Mouse (Mus musculus): ENCODE data around the gene Ccdc171. TPM values are rescaled to one million over a fixed set of nuclear protein-coding genes. Genes with fewer than 3 reads are reported as not detected.

Ccdc171 gene
- polyA plus RNA-seq, 1 experiment from 2014 or later = 1.4 TPM

DNA sequence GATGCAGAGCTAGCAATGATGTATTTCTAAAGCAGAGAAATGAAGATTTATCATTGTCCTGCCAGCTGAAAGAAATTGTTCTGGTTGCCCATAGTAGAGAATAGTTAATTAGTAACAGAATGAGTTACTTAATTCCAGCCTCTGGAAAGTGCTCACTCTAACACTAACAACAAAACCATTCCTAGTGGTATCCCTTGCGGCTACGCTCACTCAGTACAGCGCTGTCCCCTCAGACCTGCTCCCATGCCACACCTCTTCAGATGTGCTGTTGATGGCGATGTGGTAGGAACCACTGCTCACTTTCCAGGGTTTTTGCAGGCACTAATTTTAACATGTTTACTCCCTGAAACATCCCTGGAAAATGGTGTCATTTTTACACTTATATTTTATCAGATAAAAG lies 126.1 kb downstream of the Ccdc171 start:
- WGBS = 92% methylated on average over 4 of the region's 4 CpGs
- no peaks in the 10 kb centered on the region for H3K9me3 ChIP-seq (ENCODE audit: control insufficient read depth, low read length)
- ATAC-seq (ENCODE audit: low FRiP score, low TSS enrichment) (no peak), DNase-seq (ENCODE audit: low spot score) (no peak)
- H3K4me1 ChIP-seq (replicated peaks; ENCODE audit: control insufficient read depth, insufficient read depth) = no peaks in the 10 kb centered on the region
- no peak overlapping the region for H3K4me3 ChIP-seq (ENCODE audit: low read depth, low read length)
- TF ChIP-seq EP300 (optimal IDR thresholded peaks at IDR 0.05) = no peak
- no peak for TF ChIP-seq CTCF (IDR thresholded peaks at IDR 0.05; ENCODE audit: low read depth)
- no peak overlapping the region for H3K27ac ChIP-seq (replicated peaks)
- no peaks in the 10 kb centered on the region for H3K36me3 ChIP-seq (ENCODE audit: control insufficient read depth, insufficient read depth, low read length)
- no peak overlapping the region for H3K4me2 ChIP-seq (replicated peaks; ENCODE audit: low read depth)
- H3K9ac ChIP-seq (ENCODE audit: low read length) = no peak overlapping the region
- H3K27me3 ChIP-seq (ENCODE audit: control insufficient read depth, insufficient read depth, low read length) = no peaks in the 10 kb centered on the region

DNA sequence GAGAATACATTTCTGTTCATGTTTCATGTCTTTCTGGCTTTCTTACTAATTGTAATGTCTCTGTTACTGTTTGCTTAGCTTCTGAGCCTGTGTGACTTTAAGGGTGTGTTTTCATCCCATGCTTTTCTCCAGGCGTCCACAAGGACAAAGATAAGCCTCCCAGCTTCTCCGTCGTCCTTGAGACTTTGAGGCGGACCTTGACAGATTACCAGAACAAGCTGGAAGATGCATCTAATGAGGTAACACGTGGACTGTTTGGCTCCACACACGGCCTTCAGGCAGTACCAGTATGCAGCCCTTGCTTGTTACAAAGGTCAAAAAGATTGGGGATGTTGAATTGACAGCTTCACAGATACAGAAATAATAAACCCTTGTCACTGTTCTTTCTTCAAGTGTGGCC lies 130.1 kb downstream of the Ccdc171 start:
- no peaks in the 10 kb centered on the region for H3K4me1 ChIP-seq (replicated peaks; ENCODE audit: control insufficient read depth, insufficient read depth)
- H3K4me3 ChIP-seq (ENCODE audit: low read depth, low read length) = no peak overlapping the region
- no peak overlapping the region for H3K9ac ChIP-seq (ENCODE audit: low read length)
- ATAC-seq (ENCODE audit: low FRiP score, low TSS enrichment) (peak; percentile 32; the same call in 1 of the 2 replicates), DNase-seq (ENCODE audit: low spot score) (no peak)
- TF ChIP-seq EP300 (optimal IDR thresholded peaks at IDR 0.05) (no peak), CTCF (IDR thresholded peaks at IDR 0.05; ENCODE audit: low read depth) (no peak)
- no peaks in the 10 kb centered on the region for H3K36me3 ChIP-seq (ENCODE audit: control insufficient read depth, insufficient read depth, low read length)
- no peak overlapping the region for H3K27ac ChIP-seq (replicated peaks)
- H3K9me3 ChIP-seq (ENCODE audit: control insufficient read depth, low read length) = no peaks in the 10 kb centered on the region
- 29% methylated on average over 6 of the region's 6 CpGs for WGBS
- no peaks in the 10 kb centered on the region for H3K27me3 ChIP-seq (ENCODE audit: control insufficient read depth, insufficient read depth, low read length)
- no peak overlapping the region for H3K4me2 ChIP-seq (replicated peaks; ENCODE audit: low read depth)

DNA sequence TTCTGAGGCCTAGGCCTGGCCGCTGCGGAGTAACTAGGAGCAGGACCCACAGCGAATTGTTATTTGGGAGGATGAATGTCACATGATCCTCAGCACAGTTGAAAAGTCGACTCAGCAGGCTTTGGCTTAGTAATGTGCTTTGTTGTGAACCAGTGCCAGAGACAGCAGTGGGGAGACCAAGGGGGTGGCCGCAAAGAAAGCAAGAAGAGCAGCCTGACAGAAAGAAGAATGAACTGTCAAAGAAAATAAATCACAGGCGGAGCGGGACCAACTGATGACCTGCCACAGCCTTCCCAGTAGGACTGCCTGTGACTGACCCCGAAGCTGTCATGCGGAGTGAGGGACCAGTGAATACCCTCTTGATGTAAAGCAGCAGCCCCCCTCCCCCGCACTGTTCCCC lies 131.2 kb downstream of the Ccdc171 start:
- Histone ChIP-seq H3K9ac (ENCODE audit: low read length) (no peak overlapping the region), H3K27ac (replicated peaks) (no peak overlapping the region), H3K27me3 (ENCODE audit: control insufficient read depth, insufficient read depth, low read length) (no peaks in the 10 kb centered on the region), H3K4me2 (replicated peaks; ENCODE audit: low read depth) (peak overlapping the region; percentile 12), H3K4me1 (replicated peaks; ENCODE audit: control insufficient read depth, insufficient read depth) (no peaks in the 10 kb centered on the region), H3K4me3 (ENCODE audit: low read depth, low read length) (no peak overlapping the region), H3K9me3 (ENCODE audit: control insufficient read depth, low read length) (no peaks in the 10 kb centered on the region), H3K36me3 (ENCODE audit: control insufficient read depth, insufficient read depth, low read length) (no peaks in the 10 kb centered on the region)
- TF ChIP-seq EP300 (optimal IDR thresholded peaks at IDR 0.05) (no peak), CTCF (IDR thresholded peaks at IDR 0.05; ENCODE audit: low read depth) (no peak)
- ATAC-seq (ENCODE audit: low FRiP score, low TSS enrichment) (peak; percentile 53; the same call in 1 of the 2 replicates), DNase-seq (ENCODE audit: low spot score) (no peak)
- WGBS = 32% methylated on average over 10 of the region's 10 CpGs

DNA sequence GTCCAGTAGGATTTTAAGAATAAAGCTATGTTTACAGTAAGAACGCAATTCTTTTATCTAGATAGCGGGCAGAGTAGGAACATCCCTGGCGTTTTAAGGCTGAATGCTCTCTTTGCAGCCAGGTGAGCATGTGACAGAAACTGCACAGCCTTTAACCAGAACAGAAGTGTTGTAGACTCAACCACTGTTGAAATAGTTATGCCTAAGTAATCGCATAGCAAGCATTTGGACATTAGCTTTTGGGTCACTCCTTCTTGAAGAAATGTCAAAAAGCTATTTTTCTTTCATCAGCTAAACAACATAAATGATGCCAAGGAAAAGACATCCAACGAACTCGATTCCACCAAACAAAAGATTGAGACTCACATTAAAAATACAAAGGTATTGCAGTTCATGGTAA lies 131.7 kb downstream of the Ccdc171 start:
- Histone ChIP-seq H3K27me3 (ENCODE audit: control insufficient read depth, insufficient read depth, low read length) (no peaks in the 10 kb centered on the region), H3K27ac (replicated peaks) (no peak overlapping the region), H3K36me3 (ENCODE audit: control insufficient read depth, insufficient read depth, low read length) (no peaks in the 10 kb centered on the region), H3K4me1 (replicated peaks; ENCODE audit: control insufficient read depth, insufficient read depth) (no peaks in the 10 kb centered on the region), H3K9ac (ENCODE audit: low read length) (no peak overlapping the region), H3K4me3 (ENCODE audit: low read depth, low read length) (no peak overlapping the region), H3K9me3 (ENCODE audit: control insufficient read depth, low read length) (no peaks in the 10 kb centered on the region), H3K4me2 (replicated peaks; ENCODE audit: low read depth) (peak overlapping the region; percentile 12; the same call in 1 of the 2 replicates)
- DNase-seq (ENCODE audit: low spot score) (no peak), ATAC-seq (ENCODE audit: low FRiP score, low TSS enrichment) (no peak)
- TF ChIP-seq EP300 (optimal IDR thresholded peaks at IDR 0.05) = no peak
- no peak for TF ChIP-seq CTCF (IDR thresholded peaks at IDR 0.05; ENCODE audit: low read depth)
- 38% methylated on average over 6 of the region's 6 CpGs for WGBS

DNA sequence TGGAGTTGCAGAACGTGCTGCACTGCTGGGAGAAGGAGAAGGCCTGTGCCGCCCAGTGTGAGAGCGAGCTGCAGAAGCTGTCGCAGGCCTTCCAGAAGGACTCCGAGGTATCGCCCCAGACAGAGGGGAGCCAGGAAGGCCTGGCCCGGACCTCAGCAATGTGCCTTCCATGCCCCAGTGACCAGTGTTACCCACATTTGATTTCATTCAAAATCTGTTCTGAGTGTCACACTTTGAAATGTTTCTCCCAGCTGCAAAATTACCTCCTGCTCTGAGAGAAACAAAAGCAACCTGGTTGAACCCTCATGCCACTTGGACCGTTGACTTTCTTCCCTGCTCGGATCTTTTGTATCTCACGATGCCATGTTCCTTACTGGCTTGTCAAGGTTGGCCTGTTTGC lies 133.1 kb downstream of the Ccdc171 start:
- DNase-seq (ENCODE audit: low spot score) = no peak
- H3K27ac ChIP-seq (replicated peaks) = no peak overlapping the region
- 90% methylated on average over 10 of the region's 10 CpGs for WGBS
- no peak overlapping the region; the same call in 1 of the 2 replicates for H3K9ac ChIP-seq (ENCODE audit: low read length)
- no peaks in the 10 kb centered on the region for H3K9me3 ChIP-seq (ENCODE audit: control insufficient read depth, low read length)
- no peaks in the 10 kb centered on the region for H3K36me3 ChIP-seq (ENCODE audit: control insufficient read depth, insufficient read depth, low read length)
- H3K4me1 ChIP-seq (replicated peaks; ENCODE audit: control insufficient read depth, insufficient read depth) = no peaks in the 10 kb centered on the region
- TF ChIP-seq EP300 (optimal IDR thresholded peaks at IDR 0.05) (no peak), CTCF (IDR thresholded peaks at IDR 0.05; ENCODE audit: low read depth) (no peak)
- ATAC-seq (ENCODE audit: low FRiP score, low TSS enrichment) = no peak
- no peaks in the 10 kb centered on the region for H3K27me3 ChIP-seq (ENCODE audit: control insufficient read depth, insufficient read depth, low read length)
- H3K4me2 ChIP-seq (replicated peaks; ENCODE audit: low read depth) = no peak overlapping the region
- H3K4me3 ChIP-seq (ENCODE audit: low read depth, low read length) = no peak overlapping the region

DNA sequence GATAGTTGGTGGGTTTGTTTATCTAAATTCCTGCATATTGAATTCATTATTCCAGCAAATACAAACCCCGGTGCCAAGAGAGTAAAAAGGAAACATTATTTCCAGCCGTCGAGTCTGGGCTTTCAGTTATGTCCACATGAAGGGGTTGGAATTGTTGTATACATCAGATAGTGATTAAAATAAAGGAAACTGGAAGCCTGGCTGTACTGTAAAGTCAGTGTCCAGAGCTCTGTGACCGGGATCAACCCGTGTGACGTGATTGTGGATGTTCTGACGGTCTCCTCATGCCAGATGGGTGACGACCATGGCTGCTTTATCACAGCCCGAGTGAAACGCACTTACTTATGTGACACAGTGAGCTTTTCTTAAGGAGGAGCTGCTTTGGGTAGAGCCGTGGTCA lies 134.1 kb downstream of the Ccdc171 start:
- Histone ChIP-seq H3K9ac (ENCODE audit: low read length) (no peak overlapping the region), H3K27me3 (ENCODE audit: control insufficient read depth, insufficient read depth, low read length) (no peaks in the 10 kb centered on the region), H3K36me3 (ENCODE audit: control insufficient read depth, insufficient read depth, low read length) (no peaks in the 10 kb centered on the region), H3K4me3 (ENCODE audit: low read depth, low read length) (no peak overlapping the region), H3K27ac (replicated peaks) (no peak overlapping the region), H3K4me1 (replicated peaks; ENCODE audit: control insufficient read depth, insufficient read depth) (no peaks in the 10 kb centered on the region), H3K9me3 (ENCODE audit: control insufficient read depth, low read length) (no peaks in the 10 kb centered on the region), H3K4me2 (replicated peaks; ENCODE audit: low read depth) (no peak overlapping the region)
- DNase-seq (ENCODE audit: low spot score) = no peak
- ATAC-seq (ENCODE audit: low FRiP score, low TSS enrichment) = no peak
- TF ChIP-seq EP300 (optimal IDR thresholded peaks at IDR 0.05) (no peak), CTCF (IDR thresholded peaks at IDR 0.05; ENCODE audit: low read depth) (no peak)
- 59% methylated on average over 11 of the region's 11 CpGs for WGBS
